Mouse (Mus musculus): ENCODE data around the gene Clint1.

- TF ChIP-seq CTCF (IDR thresholded peaks at IDR 0.05) (no peak), EP300 (IDR thresholded peaks at IDR 0.05) (no peak)
These were observed 75.6 kb downstream of the Clint1 start for GRCm38 (mm10) chr11:45927456-45927855.
